Mouse (Mus musculus) ES-E14 (cell line): Measurements from ENCODE around the gene Nbl1.

Source experiments
- HCFC1 ChIP-seq: IDR thresholded peaks from 2 replicates; pipeline ENCODE4 v1.6.1; 2012; ENCODE audit warnings: low read length, inconsistent platforms, borderline replicate concordance; ENCODE audit not compliant: insufficient read depth
- MAFK ChIP-seq: IDR thresholded peaks from 2 replicates; pipeline ENCODE4 v1.6.1; 2014; ENCODE audit warnings: mild to moderate bottlenecking, low read depth, low read length, inconsistent platforms; ENCODE audit not compliant: insufficient read depth
- ZC3H11A ChIP-seq: IDR thresholded peaks from 2 replicates; pipeline ENCODE4 v1.6.1; 2012; ENCODE audit warnings: low read depth, mild to moderate bottlenecking, inconsistent platforms, low read length, borderline replicate concordance
- ZNF384 ChIP-seq: IDR thresholded peaks from 2 replicates; pipeline ENCODE4 v1.6.1; 2012; ENCODE audit warnings: low read depth, low read length, inconsistent platforms

- TF ChIP-seq ZC3H11A, result no peak
- TF ChIP-seq HCFC1, result no peak
- TF ChIP-seq ZNF384, result no peak
- no peak for TF ChIP-seq MAFK
These were observed 37.3 kb upstream of the Nbl1 start for GRCm38 (mm10) chr4:139129806-139130700.
